Mouse (Mus musculus) embryonic fibroblast, embryonic 13.5 days (primary cell): Measurements from ENCODE around the gene Lamb2.
A peak's percentile ranks its signal among the peaks of the same experiment; 100 is the strongest.

Experiments used
- CTCF ChIP-seq: IDR thresholded peaks from 2 replicates; pipeline ENCODE4 v1.5.1; 2011; ENCODE audit warnings: mild to moderate bottlenecking, control low read depth, low read length, moderate library complexity, borderline replicate concordance; ENCODE audit not compliant: insufficient read depth
- POLR2A ChIP-seq: IDR thresholded peaks from 2 replicates; pipeline ENCODE4 v1.6.1; 2011; ENCODE audit warnings: low read depth, mild to moderate bottlenecking, control low read depth, low read length, moderate library complexity

DNA sequence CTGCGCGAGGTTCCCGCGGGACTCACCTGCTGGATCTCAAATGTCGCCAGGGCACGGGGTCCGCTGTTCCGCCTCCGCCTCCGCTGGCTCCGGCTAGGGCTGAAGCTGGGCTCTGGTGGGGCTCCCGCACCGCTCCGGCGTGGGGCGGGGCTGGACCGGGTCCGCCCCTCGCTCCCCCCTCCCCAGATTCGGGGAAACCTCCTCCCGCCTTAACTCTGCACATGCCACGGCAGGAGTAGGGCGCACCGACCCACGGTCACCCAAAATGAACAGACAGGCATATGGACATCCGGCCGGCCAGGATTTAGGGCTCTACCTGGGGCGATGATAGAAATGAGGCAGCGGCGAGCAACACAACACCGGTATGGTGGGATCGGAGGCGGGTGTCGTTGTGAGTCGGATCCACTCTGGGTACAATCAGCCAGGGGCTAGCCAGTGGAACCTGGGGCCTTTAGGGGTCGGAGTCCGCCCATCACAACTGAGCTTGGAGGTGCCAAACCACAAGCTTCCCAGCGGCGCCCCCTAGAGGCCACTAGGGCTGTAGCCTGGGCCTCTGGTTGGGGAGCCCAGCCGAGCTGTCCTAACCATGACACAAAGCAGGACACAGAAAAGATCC, 27.1 kb upstream of the Lamb2 start:
- 0 out of 2 replicates have a peak, but pooled peaks have one; percentile 44 for TF ChIP-seq CTCF
- TF ChIP-seq POLR2A = peak; percentile 52
